Mouse (Mus musculus) intestine, postnatal 0 days (tissue): ENCODE measurements around the gene Cldnd2. TPM values are rescaled to one million over a fixed set of nuclear protein-coding genes. Genes with fewer than 3 reads are reported as not detected.
"Not testable (repeated sequence)": the region's sequence is repeated elsewhere in the genome, so short reads cannot be mapped to it uniquely, and the experiment has no call there.

Source experiments
- ATAC-seq: fragments of 200-750 bp; cut with Nextera tagmentation; 2 replicates; pipeline ENCODE4 v1.8.0; 2017; ENCODE audit warnings: mild to moderate bottlenecking, moderate TSS enrichment, moderate library complexity
- H3K27ac ChIP-seq: fragments of 300-500 bp; sonication (generic); 2 replicates; pipeline ENCODE4 v1.5.1; 2014; ENCODE audit warnings: mild to moderate bottlenecking, low read depth, low read length, moderate library complexity
- H3K27me3 ChIP-seq: fragments of 300-500 bp; sonication (generic); replicated peaks from 2 replicates; pipeline ENCODE4 v1.6.1; 2014; ENCODE audit warnings: low read length, mixed read lengths; ENCODE audit not compliant: control insufficient read depth, insufficient read depth
- H3K36me3 ChIP-seq: fragments of 300-500 bp; sonication (generic); 2 replicates; pipeline ENCODE4 v1.6.1; 2014; ENCODE audit warnings: mild to moderate bottlenecking, moderate library complexity; ENCODE audit not compliant: control insufficient read depth, insufficient read depth
- H3K4me1 ChIP-seq: fragments of 300-500 bp; sonication (generic); replicated peaks from 2 replicates; pipeline ENCODE4 v1.6.1; 2014; ENCODE audit warnings: antibody characterized with exemption, low read length, mixed read lengths; ENCODE audit not compliant: control insufficient read depth, insufficient read depth
- H3K4me2 ChIP-seq: fragments of 300-500 bp; sonication (generic); replicated peaks from 2 replicates; pipeline ENCODE4 v1.6.1; 2014; ENCODE audit warnings: low read depth, mild to moderate bottlenecking, moderate library complexity
- H3K4me3 ChIP-seq: fragments of 300-500 bp; sonication (generic); 2 replicates; pipeline ENCODE4 v1.5.1; 2014; ENCODE audit warnings: low read depth, low read length
- H3K9ac ChIP-seq: fragments of 300-500 bp; sonication (generic); 2 replicates; pipeline ENCODE4 v1.6.1; 2014; ENCODE audit warnings: mild to moderate bottlenecking, low read depth, low read length
- H3K9me3 ChIP-seq: fragments of 300-500 bp; sonication (generic); 2 replicates; pipeline ENCODE4 v1.6.1; 2016; ENCODE audit warnings: mixed run types; ENCODE audit not compliant: control insufficient read depth
- CTCF ChIP-seq: sonication (generic); IDR thresholded peaks from 2 replicates; pipeline ENCODE4 v1.5.1; 2016; ENCODE audit warnings: low read depth, mild to moderate bottlenecking, control low read depth, antibody characterized with exemption, moderate library complexity
- WGBS: fragments of 180-500 bp; shearing (Covaris S2); extraction: QIAGEN DNeasy Blood & Tissue Kit; methylation state at CpG from one replicate; pipeline ENCODE4 v1.1.7; 2014; 5-methylcytosine and 5-hydroxymethylcytosine counted together
- polyA plus RNA-seq: library from polyadenylated mRNA; unstranded; fragments of >200 nt; fragmentation: Nextera tagmentation; extraction: Ambion mirVana; gene quantifications from 2 replicates; pipeline ENCODE4 v1.2.1, GENCODE M21; 2015

Cldnd2 gene
- polyA plus RNA-seq, 1 experiment from 2014 or later: not detected

DNA sequence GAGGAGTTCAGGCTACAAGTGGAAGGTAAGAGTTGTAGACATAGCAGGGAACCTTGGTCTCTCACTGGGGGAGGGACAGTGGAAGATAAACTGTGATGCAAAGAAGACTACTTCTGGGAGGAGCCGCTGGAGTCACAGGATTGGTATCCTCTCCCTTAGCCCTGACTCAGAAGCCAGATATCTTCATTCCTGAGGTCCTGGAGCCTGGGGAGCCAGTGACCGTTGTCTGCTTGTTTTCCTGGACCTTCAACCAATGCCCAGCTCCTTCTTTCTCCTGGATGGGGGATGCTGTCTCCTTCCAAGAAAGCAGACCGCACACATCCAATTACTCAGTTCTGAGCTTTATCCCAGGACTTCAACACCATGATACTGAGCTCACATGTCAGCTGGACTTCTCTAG lies 31.5 kb upstream of the Cldnd2 start:
- 69% methylated on average over 3 of the region's 3 CpGs for WGBS
- H3K4me2 ChIP-seq: no peak overlapping the region

DNA sequence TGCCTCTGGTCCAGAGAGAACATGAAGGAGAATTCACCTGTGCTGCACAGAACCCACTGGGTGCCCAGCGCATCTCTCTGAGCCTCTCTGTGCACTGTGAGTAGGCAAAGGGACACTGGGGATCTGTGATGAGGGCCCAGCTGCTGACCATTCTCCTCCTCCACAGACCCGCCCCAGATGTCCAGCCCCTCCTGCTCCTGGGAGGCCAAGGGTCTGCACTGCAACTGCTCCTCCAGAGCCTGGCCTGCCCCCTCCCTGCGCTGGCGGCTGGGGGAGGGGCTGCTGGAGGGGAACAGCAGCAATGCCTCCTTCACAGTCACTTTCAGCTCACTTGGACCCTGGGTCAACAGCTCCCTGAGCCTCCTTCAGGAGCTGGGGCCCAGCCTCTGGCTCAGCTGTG lies 28.9 kb upstream of the Cldnd2 start:
- H3K36me3 ChIP-seq, H3K4me2 ChIP-seq, H3K27ac ChIP-seq, H3K9me3 ChIP-seq, H3K27me3 ChIP-seq, H3K4me1 ChIP-seq, ATAC-seq, H3K9ac ChIP-seq, H3K4me3 ChIP-seq: not testable (repeated sequence)
- 32% methylated on average over 4 of the region's 4 CpGs for WGBS

More for the DNA sequence above, 31.5 kb upstream of the Cldnd2 start:
- no peak for ATAC-seq
- Histone ChIP-seq H3K4me3 (no peak overlapping the region), H3K4me1 (no peaks in the 10 kb centered on the region), H3K9me3 (no peaks in the 10 kb centered on the region), H3K27me3 (no peaks in the 10 kb centered on the region), H3K27ac (no peak overlapping the region), H3K9ac (no peak overlapping the region), H3K36me3 (no peaks in the 10 kb centered on the region)
- no peak for TF ChIP-seq CTCF

DNA sequence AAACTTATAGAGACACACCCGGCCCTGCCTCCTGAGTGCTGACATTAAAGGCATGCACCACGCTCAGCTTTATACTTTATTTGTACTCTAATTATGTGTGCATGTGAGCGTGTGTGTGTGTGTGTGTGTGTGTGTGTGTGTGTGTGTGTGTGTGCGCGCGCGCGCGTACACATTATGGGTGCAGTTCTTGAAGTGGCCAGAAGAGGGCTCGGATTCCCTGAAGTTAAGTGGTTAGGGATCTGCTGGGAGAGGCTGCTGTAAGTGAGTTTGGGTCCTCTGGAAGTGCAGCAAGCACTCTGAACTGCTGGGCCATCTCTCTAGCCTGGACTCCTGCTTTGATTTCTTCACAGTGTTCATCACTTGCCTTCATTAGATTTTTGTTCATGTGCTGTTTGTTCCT lies 23.3 kb upstream of the Cldnd2 start:
- Histone ChIP-seq H3K9ac (no peak overlapping the region), H3K9me3 (no peaks in the 10 kb centered on the region), H3K27me3 (no peaks in the 10 kb centered on the region), H3K4me1 (no peaks in the 10 kb centered on the region), H3K27ac (no peak overlapping the region), H3K4me2 (no peak overlapping the region), H3K36me3 (no peaks in the 10 kb centered on the region), H3K4me3 (no peak overlapping the region)
- WGBS: 85% methylated on average over 10 of the region's 10 CpGs
- 0 out of 2 replicates have a peak, but pooled peaks have one; percentile 14 for TF ChIP-seq CTCF
- ATAC-seq: no peak

DNA sequence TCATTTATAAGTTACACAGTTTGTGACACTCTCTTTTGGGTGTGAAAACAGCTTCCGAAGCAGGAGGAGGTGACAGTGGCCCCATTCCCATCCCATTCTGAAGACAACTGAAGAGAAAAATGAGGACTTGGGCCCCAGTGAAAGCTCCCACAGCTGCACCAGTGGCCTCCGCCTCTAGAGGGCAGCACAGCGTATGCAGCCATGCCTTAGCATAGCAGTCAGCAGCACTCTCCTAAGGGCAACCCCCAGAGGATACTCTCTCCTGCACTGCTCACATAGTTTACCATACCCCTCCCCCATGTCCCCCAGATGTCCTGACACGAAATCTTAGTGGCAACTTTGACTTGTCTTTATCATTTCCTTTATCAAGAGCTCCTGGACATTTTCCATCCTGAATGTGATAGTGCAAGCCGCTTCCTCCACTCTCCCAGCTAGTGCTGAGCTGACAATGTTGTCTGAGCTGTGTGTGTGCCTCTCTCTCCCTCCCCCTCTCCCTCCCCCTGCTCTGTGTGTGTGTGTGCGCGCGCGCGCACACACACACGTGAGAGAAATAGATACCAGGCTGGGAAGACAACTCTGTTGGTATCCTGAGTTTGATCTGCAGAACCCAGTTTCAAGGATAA lies 17.5 kb upstream of the Cldnd2 start:
- 14% methylated on average over 11 of the region's 11 CpGs for WGBS
- TF ChIP-seq CTCF: peak; percentile 97
- peak; percentile 64 for ATAC-seq

DNA sequence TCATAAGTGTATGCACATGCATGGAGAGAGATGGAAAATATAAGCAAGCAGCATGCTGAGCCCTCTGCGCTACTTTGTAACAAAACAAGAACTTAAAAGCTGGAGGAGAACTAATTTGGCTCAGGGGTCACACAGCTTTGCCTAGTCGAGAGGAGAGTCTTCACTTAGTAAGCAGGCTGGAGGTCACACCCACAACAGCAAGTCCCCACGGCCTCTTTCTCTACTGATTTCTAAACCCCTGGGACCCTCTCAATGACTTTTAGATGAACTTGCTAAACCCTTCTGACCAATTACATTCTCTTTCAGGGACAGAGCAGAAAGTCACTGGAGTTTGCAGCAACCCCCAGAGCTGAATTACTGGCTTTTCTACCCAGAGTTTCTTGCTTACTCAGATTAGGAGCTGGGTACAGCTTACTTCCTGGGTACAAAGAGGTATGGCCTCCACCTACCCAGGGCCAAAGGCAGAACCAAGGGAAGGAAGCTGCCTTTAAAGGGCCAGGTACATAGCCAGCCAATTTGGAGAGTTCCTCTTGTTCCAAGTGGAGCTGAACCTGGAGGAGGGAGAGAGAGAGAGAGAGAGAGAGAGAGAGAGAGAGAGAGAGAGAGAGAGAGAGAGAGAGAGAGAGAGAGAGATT lies 16.5 kb upstream of the Cldnd2 start:
- Histone ChIP-seq H3K9me3 (no peaks in the 10 kb centered on the region), H3K27ac (no peak overlapping the region), H3K36me3 (no peaks in the 10 kb centered on the region), H3K4me1 (no peaks in the 10 kb centered on the region), H3K27me3 (no peaks in the 10 kb centered on the region), H3K4me2 (no peak overlapping the region), H3K9ac (no peak overlapping the region), H3K4me3 (no peak overlapping the region)
- TF ChIP-seq CTCF: no peak
- ATAC-seq: no peak
- WGBS: 66% methylated on average over 3 of the region's 3 CpGs

More for the DNA sequence above, 17.5 kb upstream of the Cldnd2 start:
- no peaks in the 10 kb centered on the region for H3K9me3 ChIP-seq
- H3K4me3 ChIP-seq: no peak overlapping the region
- 0 out of 2 replicates have a peak overlapping the region, but pooled peaks have one; percentile 24 for H3K4me2 ChIP-seq
- no peaks in the 10 kb centered on the region for H3K27me3 ChIP-seq
- H3K9ac ChIP-seq: no peak overlapping the region
- H3K27ac ChIP-seq: no peak overlapping the region
- H3K36me3 ChIP-seq: no peaks in the 10 kb centered on the region
- no peaks in the 10 kb centered on the region for H3K4me1 ChIP-seq

DNA sequence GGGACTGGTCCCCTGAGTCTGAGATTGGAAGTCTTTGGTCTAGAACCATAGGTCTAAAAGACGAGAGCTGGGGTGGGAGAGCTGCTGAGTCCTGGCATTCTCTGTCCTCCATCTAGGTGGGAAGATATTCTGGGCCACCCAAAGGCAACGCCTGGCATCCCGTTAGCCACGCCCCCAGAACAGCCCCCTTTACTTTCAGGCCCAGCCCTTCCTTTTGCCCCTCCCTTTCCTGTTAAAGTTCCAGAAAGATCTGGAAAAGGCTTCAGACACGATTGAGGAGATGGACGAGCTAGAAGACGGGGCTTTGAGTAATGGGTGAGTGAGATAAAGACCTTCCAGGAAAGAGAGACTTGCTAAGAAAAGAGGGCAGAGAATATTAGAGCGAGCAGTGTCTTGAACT lies 13.2 kb upstream of the Cldnd2 start, which contains the start of gene Lim2:
Gene Lim2, plus strand, starts transcription at position 265 of the 400 bp plus-strand sequence.
- no peak for TF ChIP-seq CTCF
- WGBS: 83% methylated on average over 8 of the region's 8 CpGs
- Histone ChIP-seq H3K36me3 (no peaks in the 10 kb centered on the region), H3K9ac (no peak within 1 kb of the TSS), H3K4me3 (no peak within 1 kb of the TSS), H3K27me3 (no peaks in the 10 kb centered on the region), H3K9me3 (no peaks in the 10 kb centered on the region), H3K4me2 (no peak within 1 kb of the TSS), H3K4me1 (no peaks in the 10 kb centered on the region), H3K27ac (no peak within 1 kb of the TSS)
- no peak for ATAC-seq
